Mouse (Mus musculus): ENCODE results near the gene Suclg2. TPM values are rescaled to one million over a fixed set of nuclear protein-coding genes. Genes with fewer than 3 reads are reported as not detected.
A peak's percentile ranks its signal among the peaks of the same experiment; 100 is the strongest.

Suclg2 gene
- polyA plus RNA-seq, 1 experiment from 2014 or later: 57.5 TPM

DNA sequence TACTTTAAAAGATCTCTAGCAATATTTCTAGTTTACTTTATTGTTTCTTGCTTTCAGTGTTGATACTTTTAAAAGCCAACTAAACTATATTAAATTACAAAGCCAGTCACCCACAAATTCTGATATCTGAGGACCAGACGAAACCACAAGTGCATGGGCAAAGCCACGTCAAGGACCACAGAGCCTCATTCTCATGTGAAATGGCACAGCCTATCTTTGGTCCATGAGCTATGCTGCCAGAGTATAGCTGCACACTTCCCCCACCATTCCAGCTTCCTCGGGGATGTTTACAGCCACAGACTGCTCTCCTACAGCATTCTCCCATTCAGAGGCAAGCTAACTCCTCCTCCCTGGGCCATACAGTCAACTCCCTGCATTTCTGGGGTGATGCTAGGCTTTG is 136.7 kb downstream of the Suclg2 start:
- H3K9me3 ChIP-seq (ENCODE audit: control insufficient read depth, low read length): peaks cover 6% of the 10 kb centered on the region; the same call in 1 of the 2 replicates
- WGBS: 70% methylated on average over 3 of the region's 3 CpGs
- no peak overlapping the region for H3K9ac ChIP-seq (ENCODE audit: low read depth, low read length)

DNA sequence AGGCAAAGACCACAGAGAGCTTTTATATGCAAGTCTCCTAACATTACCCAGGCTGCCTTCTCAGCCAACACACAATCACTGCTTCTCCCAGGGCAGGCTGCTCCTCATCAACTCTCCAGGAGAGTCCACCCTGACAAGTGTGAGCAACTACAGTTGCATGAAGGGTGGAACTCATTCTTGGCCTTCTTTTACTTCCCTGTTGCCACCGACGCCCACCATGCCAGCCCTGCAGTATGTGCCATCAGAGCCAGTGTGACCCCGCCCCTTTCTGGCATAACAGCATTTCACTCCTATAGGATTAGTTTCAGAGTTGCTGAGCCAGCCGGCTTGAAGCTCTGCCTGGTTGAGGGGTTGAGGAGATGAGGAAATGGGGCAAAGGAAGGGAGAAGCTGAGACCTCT is 138.8 kb downstream of the Suclg2 start:
- Histone ChIP-seq H3K36me3 (ENCODE audit: control insufficient read depth, insufficient read depth, low read length) (no peaks in the 10 kb centered on the region; the same call in 1 of the 2 replicates), H3K27me3 (replicated peaks; ENCODE audit: control insufficient read depth, insufficient read depth, low read length) (no peaks in the 10 kb centered on the region), H3K4me2 (ENCODE audit: low read depth, low read length) (no peak overlapping the region), H3K27ac (replicated peaks; ENCODE audit: low read depth, low read length) (no peak overlapping the region), H3K4me3 (ENCODE audit: low read depth, low read length) (no peak overlapping the region), H3K9me3 (ENCODE audit: control insufficient read depth, low read length) (peaks cover 6% of the 10 kb centered on the region; the same call in 1 of the 2 replicates), H3K4me1 (ENCODE audit: control insufficient read depth, insufficient read depth, low read length) (0 out of 2 replicates have a peak, but pooled peaks cover 2% of the 10 kb centered on the region), H3K9ac (ENCODE audit: low read depth, low read length) (no peak overlapping the region)
- DNase-seq (ENCODE audit: low spot score) (peak; percentile 27), ATAC-seq (ENCODE audit: low read depth) (no peak)
- WGBS: 75% methylated on average over 4 of the region's 4 CpGs

More for the DNA sequence above, 136.7 kb downstream of the Suclg2 start:
- ATAC-seq (ENCODE audit: low read depth) (no peak), DNase-seq (ENCODE audit: low spot score) (no peak)
- Histone ChIP-seq H3K4me2 (ENCODE audit: low read depth, low read length) (no peak overlapping the region), H3K4me1 (ENCODE audit: control insufficient read depth, insufficient read depth, low read length) (no peaks in the 10 kb centered on the region), H3K36me3 (ENCODE audit: control insufficient read depth, insufficient read depth, low read length) (no peaks in the 10 kb centered on the region), H3K4me3 (ENCODE audit: low read depth, low read length) (no peak overlapping the region), H3K27me3 (replicated peaks; ENCODE audit: control insufficient read depth, insufficient read depth, low read length) (no peaks in the 10 kb centered on the region), H3K27ac (replicated peaks; ENCODE audit: low read depth, low read length) (no peak overlapping the region)

DNA sequence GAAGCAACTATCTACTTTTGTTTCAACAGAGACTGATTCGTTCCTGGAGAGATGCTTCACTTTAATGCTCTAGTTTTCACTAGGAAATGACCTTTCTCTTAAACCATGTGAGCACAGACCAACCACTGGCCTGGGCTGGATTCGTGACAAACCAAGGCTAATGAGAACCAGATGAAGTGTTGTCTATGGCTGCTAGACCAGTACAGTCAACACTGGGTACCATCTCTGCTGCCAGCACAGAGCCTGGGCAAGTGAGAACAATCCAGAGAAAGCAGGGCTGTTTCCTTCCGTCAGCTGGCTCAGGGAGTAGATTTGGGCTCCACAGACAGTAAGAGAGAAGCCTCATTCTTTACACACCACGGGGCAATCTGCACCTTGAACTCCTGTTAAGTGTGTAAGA is 143.1 kb downstream of the Suclg2 start:
- ATAC-seq (ENCODE audit: low read depth): 0 out of 2 replicates have a peak, but pooled peaks have one; percentile 22
- Histone ChIP-seq H3K27ac (replicated peaks; ENCODE audit: low read depth, low read length) (no peak overlapping the region), H3K4me1 (ENCODE audit: control insufficient read depth, insufficient read depth, low read length) (0 out of 2 replicates have a peak, but pooled peaks cover 5% of the 10 kb centered on the region), H3K9ac (ENCODE audit: low read depth, low read length) (no peak overlapping the region), H3K4me2 (ENCODE audit: low read depth, low read length) (no peak overlapping the region), H3K27me3 (replicated peaks; ENCODE audit: control insufficient read depth, insufficient read depth, low read length) (no peaks in the 10 kb centered on the region), H3K9me3 (ENCODE audit: control insufficient read depth, low read length) (no peaks in the 10 kb centered on the region), H3K36me3 (ENCODE audit: control insufficient read depth, insufficient read depth, low read length) (no peaks in the 10 kb centered on the region; the same call in 1 of the 2 replicates), H3K4me3 (ENCODE audit: low read depth, low read length) (no peak overlapping the region)
- DNase-seq (ENCODE audit: low spot score): no peak
- 34% methylated on average over 4 of the region's 4 CpGs for WGBS

- ATAC-seq (ENCODE audit: low read depth) (peak; percentile 41; the same call in 1 of the 2 replicates), DNase-seq (ENCODE audit: low spot score) (peak; percentile 40)
- no peak overlapping the region for H3K27ac ChIP-seq (replicated peaks; ENCODE audit: low read depth, low read length)
- no peak overlapping the region for H3K4me2 ChIP-seq (ENCODE audit: low read depth, low read length)
- no peak overlapping the region for H3K9ac ChIP-seq (ENCODE audit: low read depth, low read length)
- H3K27me3 ChIP-seq (replicated peaks; ENCODE audit: control insufficient read depth, insufficient read depth, low read length): no peaks in the 10 kb centered on the region
- no peaks in the 10 kb centered on the region; the same call in 1 of the 2 replicates for H3K36me3 ChIP-seq (ENCODE audit: control insufficient read depth, insufficient read depth, low read length)
- 41% methylated on average over 3 of the region's 3 CpGs for WGBS
- H3K4me1 ChIP-seq (ENCODE audit: control insufficient read depth, insufficient read depth, low read length): 0 out of 2 replicates have a peak, but pooled peaks cover 5% of the 10 kb centered on the region
- H3K9me3 ChIP-seq (ENCODE audit: control insufficient read depth, low read length): no peaks in the 10 kb centered on the region
- H3K4me3 ChIP-seq (ENCODE audit: low read depth, low read length): no peak overlapping the region
These were observed 143.7 kb downstream of the Suclg2 start for GRCm38 (mm10) chr6:95574867-95575266.

DNA sequence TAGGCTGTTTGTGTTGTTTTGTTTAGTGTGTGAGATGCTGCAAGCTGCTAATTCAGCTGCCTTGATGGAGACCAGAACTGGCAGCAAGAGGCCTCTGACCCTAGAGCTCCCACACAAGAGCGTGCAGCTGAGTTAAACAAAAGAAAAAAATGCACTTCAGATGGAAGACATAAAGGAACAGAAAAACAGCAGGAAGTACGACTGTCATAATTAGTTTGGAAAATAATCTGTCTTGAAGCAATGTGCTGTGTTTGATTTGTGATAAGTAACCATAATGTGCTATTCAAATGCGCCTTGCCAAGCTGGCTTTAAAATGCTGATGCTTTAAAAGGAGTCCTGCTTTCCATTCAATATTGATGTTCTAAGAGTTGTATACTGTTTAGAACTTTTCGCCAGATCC is 144.2 kb downstream of the Suclg2 start:
- peak; percentile 41; the same call in 1 of the 2 replicates for ATAC-seq (ENCODE audit: low read depth)
- Histone ChIP-seq H3K27me3 (replicated peaks; ENCODE audit: control insufficient read depth, insufficient read depth, low read length) (no peaks in the 10 kb centered on the region), H3K36me3 (ENCODE audit: control insufficient read depth, insufficient read depth, low read length) (no peaks in the 10 kb centered on the region; the same call in 1 of the 2 replicates), H3K9ac (ENCODE audit: low read depth, low read length) (no peak overlapping the region), H3K27ac (replicated peaks; ENCODE audit: low read depth, low read length) (no peak overlapping the region), H3K4me1 (ENCODE audit: control insufficient read depth, insufficient read depth, low read length) (0 out of 2 replicates have a peak, but pooled peaks cover 5% of the 10 kb centered on the region), H3K4me2 (ENCODE audit: low read depth, low read length) (no peak overlapping the region), H3K4me3 (ENCODE audit: low read depth, low read length) (no peak overlapping the region), H3K9me3 (ENCODE audit: control insufficient read depth, low read length) (no peaks in the 10 kb centered on the region)
- WGBS: 41% methylated on average over 4 of the region's 4 CpGs
- peak; percentile 57 for DNase-seq (ENCODE audit: low spot score)

- no peak for ATAC-seq (ENCODE audit: low read depth)
- Histone ChIP-seq H3K9me3 (ENCODE audit: control insufficient read depth, low read length) (no peaks in the 10 kb centered on the region), H3K27ac (replicated peaks; ENCODE audit: low read depth, low read length) (no peak overlapping the region), H3K4me2 (ENCODE audit: low read depth, low read length) (no peak overlapping the region), H3K4me3 (ENCODE audit: low read depth, low read length) (no peak overlapping the region), H3K4me1 (ENCODE audit: control insufficient read depth, insufficient read depth, low read length) (0 out of 2 replicates have a peak, but pooled peaks cover 5% of the 10 kb centered on the region), H3K9ac (ENCODE audit: low read depth, low read length) (no peak overlapping the region), H3K27me3 (replicated peaks; ENCODE audit: control insufficient read depth, insufficient read depth, low read length) (no peaks in the 10 kb centered on the region), H3K36me3 (ENCODE audit: control insufficient read depth, insufficient read depth, low read length) (peaks cover 5% of the 10 kb centered on the region; the same call in 1 of the 2 replicates)
- no peak for DNase-seq (ENCODE audit: low spot score)
- 82% methylated on average over 3 of the region's 3 CpGs for WGBS
These were observed 145.4 kb downstream of the Suclg2 start for GRCm38 (mm10) chr6:95573035-95573759.

DNA sequence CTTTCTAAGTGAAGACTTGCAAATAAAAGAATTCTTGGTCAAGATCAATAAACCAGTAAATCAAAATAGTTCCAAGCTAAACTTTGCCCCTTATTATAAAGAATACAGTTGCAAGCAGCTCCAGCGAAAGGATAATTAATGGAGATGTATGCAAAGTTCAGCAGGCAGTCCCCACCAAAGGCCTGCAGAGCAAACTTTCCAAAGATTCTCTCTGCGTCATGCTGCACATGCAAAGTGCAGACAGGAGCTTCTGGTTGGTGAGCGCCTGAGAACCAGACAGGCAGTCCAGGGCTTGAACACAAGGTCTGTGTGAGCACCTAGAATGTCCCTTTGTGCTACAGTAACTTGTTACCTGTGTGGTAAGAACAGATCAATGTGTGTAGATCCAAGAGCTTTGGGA is 147.0 kb downstream of the Suclg2 start:
- H3K4me3 ChIP-seq (ENCODE audit: low read depth, low read length): no peak overlapping the region
- 0 out of 2 replicates have a peak, but pooled peaks cover 5% of the 10 kb centered on the region for H3K4me1 ChIP-seq (ENCODE audit: control insufficient read depth, insufficient read depth, low read length)
- H3K9me3 ChIP-seq (ENCODE audit: control insufficient read depth, low read length): no peaks in the 10 kb centered on the region
- H3K9ac ChIP-seq (ENCODE audit: low read depth, low read length): no peak overlapping the region
- no peaks in the 10 kb centered on the region for H3K27me3 ChIP-seq (replicated peaks; ENCODE audit: control insufficient read depth, insufficient read depth, low read length)
- H3K27ac ChIP-seq (replicated peaks; ENCODE audit: low read depth, low read length): no peak overlapping the region
- peaks cover 5% of the 10 kb centered on the region; the same call in 1 of the 2 replicates for H3K36me3 ChIP-seq (ENCODE audit: control insufficient read depth, insufficient read depth, low read length)
- no peak overlapping the region for H3K4me2 ChIP-seq (ENCODE audit: low read depth, low read length)
- WGBS: 81% methylated on average over 3 of the region's 3 CpGs
- DNase-seq (ENCODE audit: low spot score) (no peak), ATAC-seq (ENCODE audit: low read depth) (no peak)

DNA sequence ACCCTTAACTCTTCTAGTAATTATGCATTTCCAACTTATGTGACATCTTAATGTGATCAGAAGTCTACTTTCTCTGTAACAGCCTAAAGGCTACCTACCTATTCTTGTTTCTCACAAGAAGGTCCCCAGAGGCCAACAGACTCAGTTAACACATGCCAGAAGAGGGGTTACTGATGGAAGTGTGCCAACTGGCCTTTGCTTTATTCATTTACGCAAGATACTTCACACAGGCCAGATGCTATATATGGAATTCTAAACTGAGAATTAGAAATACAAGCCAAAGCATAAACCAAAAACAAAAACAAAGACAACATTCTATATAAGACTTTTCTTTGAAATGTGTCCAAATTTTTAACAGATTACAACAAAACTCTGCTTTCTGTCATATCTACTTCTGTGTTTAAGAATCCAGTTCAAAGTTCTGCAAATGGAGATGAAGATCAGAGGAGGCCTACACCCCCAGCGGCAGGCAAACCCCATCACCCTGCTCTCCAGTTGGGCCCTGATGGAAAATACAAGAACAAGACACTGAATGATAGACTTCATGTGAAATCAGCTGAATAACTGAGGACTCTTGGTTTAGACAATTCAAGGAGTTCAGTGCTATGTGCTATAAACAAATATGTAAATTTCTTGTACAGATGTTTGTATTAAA is 155.1 kb downstream of the Suclg2 start:
- DNase-seq (ENCODE audit: low spot score) (no peak), ATAC-seq (ENCODE audit: low read depth) (no peak)
- no peaks in the 10 kb centered on the region for H3K4me1 ChIP-seq (ENCODE audit: control insufficient read depth, insufficient read depth, low read length)
- no peak overlapping the region for H3K9ac ChIP-seq (ENCODE audit: low read depth, low read length)
- H3K4me2 ChIP-seq (ENCODE audit: low read depth, low read length): no peak overlapping the region
- WGBS: 75% methylated on average over 2 of the region's 2 CpGs
- H3K27ac ChIP-seq (replicated peaks; ENCODE audit: low read depth, low read length): no peak overlapping the region
- no peak overlapping the region for H3K4me3 ChIP-seq (ENCODE audit: low read depth, low read length)
- H3K36me3 ChIP-seq (ENCODE audit: control insufficient read depth, insufficient read depth, low read length): no peaks in the 10 kb centered on the region
- no peaks in the 10 kb centered on the region for H3K27me3 ChIP-seq (replicated peaks; ENCODE audit: control insufficient read depth, insufficient read depth, low read length)
- H3K9me3 ChIP-seq (ENCODE audit: control insufficient read depth, low read length): no peaks in the 10 kb centered on the region
